Mouse (Mus musculus): ENCODE measurements at regions not wholly inside any gene's neighbourhood (a gene's known extent, or its start where the extent isn't known, plus 50 kb on each side); places are given as distances from the start of the nearest gene placed in this dataset.

DNA sequence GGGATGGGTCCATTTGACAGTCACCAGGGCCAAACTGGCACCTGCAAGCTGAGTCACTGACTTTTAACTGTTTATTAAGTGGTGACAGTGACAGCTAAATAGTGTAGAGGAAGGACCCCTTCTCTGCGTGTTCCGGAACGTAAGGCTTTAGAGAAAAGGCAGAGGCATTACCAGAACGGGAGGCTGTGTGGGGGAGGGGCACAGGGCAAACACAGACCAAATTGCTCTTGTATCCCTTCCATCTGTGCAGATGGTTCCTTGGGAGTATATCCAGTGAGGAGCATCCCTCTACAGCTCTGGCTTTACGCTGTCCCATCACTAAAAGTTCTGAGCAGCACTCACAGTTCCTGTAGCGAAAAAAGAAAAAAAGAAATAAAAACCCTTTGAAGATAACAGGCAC, 368.1 kb downstream of the Rnf144a start:
- TF ChIP-seq GATA1 (IDR thresholded peaks at IDR 0.05; ENCODE audit: borderline replicate concordance, low read length): no peak
- no peak for TF ChIP-seq FLI1 (IDR thresholded peaks at IDR 0.05; ENCODE audit: low read length)

Data from megakaryocyte, embryonic 14.5 days (primary cell).